Mouse (Mus musculus): Measurements from ENCODE around the gene Lrguk.
A peak's percentile ranks its signal among the peaks of the same experiment; 100 is the strongest.

Gene Lrguk

DNA sequence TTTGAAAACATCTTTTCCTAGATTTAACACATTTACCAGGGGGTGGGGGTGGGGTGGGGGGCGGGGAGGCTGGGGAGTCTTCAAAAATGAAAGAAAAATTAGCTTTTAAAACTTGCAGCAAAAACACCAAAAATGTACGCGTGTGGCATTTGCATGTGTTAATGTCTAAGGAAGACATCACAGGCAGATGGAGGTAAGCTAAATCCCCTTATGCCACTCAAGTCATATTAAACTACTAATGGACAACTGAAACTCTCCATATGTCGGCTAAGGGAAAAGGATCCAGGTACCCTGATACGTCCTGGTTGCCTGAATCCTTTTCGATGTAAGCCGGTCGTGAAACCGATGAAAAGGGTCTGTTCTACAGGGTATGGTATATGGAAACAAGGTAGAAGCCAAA lies 119.8 kb downstream of the Lrguk start:
- no peak for DNase-seq

DNA sequence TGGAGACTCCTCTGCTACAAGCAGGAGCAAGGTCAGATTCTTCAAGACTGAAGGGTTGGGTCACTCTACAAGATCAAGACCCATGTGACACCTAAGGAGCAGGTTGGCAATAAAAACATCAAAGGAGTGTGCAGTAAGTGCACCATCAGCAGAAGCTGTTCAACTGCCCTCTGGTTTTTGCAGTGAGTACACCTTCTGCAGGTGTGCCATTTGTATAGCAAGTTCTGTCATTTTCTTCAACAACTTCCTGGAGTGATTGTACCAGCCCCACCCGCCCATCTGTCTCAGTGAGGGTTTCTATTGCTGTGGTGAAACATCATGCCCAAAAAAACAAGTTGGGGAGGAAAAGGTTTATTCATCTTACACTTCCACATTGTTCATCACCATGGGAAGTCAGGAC lies 120.6 kb downstream of the Lrguk start:
- DNase-seq, result no peak

- no peak for DNase-seq
These were observed 124.1 kb downstream of the Lrguk start for GRCm38 (mm10) chr6:34153069-34154052.

- peak; percentile 69 for DNase-seq
These were observed 125.0 kb downstream of the Lrguk start for GRCm38 (mm10) chr6:34154202-34154601.

- DNase-seq, result no peak
These were observed 126.0 kb downstream of the Lrguk start for GRCm38 (mm10) chr6:34155137-34155804.

DNA sequence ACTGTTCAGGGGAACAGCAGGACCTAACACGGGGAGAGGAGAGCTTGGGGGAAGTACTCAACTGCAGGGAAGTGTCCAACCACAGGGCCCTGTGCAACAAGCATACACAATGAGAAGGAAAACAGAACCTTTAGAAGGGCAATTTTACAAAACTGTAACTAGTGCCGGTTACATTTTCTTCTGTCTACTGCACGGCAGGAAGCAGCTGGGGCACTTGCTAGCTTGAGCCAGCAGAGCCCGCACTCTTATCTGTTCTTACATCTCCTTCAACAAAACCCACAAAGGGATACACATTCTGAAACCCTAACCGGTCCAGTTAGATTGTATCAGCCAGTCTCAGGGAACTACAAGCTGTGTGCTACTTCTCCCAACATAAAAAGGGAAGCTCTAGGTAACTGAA lies 126.8 kb downstream of the Lrguk start:
- DNase-seq, result peak; percentile 29

GRCm38 (mm10) chr6:34156841-34157748 lies 127.8 kb downstream of the Lrguk start:
- no peak for DNase-seq

DNA sequence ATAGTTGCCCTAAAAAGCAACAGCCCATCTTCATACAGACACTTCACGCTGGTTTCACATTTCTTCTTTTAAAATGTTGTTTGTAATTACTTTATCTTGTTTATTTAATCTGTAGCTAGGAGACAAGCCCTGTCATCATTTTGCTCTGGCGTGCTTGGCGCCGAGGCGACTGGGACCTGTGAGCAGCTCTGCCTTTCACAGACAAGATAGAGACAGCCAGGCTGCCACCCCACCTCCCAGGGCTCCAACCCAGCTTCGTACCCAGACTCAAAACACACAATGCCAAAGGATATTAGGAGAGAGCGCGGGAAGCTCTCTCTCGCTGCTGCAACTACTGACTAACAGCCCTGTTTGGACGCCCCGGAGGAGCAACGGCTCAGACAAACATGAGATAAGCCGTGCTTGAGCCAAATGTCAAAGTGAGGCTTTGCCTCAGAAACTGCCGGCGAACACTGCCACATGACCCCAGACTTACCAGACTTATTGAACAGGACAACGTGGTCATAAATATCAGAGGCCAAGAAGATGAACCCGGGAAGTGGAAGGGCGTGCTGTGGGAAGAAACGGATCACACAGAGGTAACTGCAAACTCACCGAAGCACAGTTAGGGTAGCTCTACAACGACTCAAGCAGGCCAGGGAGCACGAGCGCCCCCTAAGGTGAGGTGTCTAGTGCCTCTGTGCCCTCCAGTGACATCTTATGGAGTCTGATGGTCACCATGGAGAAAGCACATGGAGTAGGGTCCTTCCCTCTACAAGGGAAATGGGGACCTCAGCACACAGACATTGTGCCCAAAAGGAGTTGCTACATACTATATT lies 131.0 kb downstream of the Lrguk start:
- peak; percentile 31 for DNase-seq

DNA sequence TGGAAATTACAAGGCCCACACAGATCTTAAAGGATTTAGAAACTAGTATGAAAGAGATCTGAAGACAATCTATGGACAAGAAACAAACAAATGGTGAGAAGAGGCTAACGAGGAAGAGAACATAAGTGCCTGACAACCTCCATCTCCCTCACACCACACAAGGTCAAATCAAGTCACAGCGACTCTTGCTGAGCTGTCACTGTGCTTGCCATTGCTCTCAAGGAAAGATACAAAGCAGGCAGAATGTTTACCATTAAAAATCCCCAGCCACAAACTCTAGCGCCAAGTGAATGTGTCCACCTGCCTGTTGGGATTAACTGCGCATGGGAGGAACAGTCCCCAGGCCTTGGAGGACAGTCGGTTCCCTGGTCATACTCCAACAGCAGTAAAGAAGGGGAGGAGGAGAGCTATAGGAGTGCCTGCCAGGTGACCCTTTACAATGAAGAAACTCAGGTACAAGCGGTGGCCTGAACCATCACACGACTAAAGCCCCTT lies 131.6 kb downstream of the Lrguk start:
- DNase-seq, result no peak

DNA sequence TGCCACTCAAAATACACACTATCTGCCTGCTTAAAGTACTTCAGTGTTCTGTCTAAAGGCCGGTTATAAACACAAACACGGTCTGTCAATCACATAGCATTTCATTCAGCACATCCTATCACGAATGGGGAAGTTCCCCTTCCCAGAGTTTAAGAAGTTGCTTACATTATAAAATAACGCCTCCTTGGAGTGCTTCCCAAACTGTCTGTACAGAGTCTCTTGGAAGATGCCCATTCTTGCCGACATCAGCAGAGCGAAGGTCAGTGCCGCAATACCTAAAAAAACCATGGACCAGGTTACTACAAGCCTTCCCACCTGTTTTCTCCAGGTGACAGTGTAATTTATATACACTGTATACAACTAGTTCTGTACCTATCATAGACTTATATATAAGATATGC lies 132.3 kb downstream of the Lrguk start:
- no peak for DNase-seq

GRCm38 (mm10) chr6:34162607-34163006 lies 133.4 kb downstream of the Lrguk start:
- DNase-seq, result no peak

DNA sequence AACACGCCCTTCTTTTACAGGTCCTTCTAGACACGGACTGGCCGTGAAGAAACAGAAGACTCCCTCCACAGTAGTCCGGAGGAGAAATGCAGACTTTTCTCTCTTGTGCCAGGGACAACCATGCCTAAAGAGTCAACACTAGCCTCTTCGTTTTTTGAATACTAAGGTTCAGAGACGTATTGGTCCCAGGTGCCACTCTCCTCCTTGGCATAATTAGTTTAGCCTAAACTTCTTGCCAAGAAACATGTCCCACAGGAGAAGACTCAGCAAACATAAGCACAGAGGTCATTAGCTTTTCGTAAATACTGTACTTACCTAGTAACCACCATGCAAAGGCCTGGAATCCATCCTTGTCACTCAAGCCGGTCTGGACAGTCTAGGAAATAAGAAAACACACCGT lies 133.8 kb downstream of the Lrguk start:
- no peak for DNase-seq

DNA sequence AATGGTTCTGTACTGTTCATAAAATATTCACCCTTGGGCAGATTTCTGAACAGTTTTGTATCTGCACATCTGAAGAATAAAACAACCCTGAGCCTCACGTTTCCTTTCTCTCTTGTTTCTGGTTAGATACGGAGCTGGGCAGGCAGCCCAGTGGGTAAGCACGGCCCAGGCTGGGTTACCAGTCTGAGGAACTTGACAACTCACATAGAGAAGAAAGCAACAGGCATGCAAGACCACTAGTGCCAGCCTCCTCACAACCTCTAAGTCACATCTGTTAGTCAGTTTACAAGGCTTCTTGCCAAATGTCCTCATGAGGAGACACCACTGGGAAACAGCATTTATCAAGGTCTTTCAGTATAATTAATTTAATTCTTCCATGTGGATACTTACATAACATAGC lies 139.6 kb downstream of the Lrguk start:
- DNase-seq, result no peak

GRCm38 (mm10) chr6:34170844-34171494 lies 141.7 kb downstream of the Lrguk start:
- no peak for DNase-seq

GRCm38 (mm10) chr6:34171748-34172457 lies 142.7 kb downstream of the Lrguk start:
- DNase-seq, result no peak

DNA sequence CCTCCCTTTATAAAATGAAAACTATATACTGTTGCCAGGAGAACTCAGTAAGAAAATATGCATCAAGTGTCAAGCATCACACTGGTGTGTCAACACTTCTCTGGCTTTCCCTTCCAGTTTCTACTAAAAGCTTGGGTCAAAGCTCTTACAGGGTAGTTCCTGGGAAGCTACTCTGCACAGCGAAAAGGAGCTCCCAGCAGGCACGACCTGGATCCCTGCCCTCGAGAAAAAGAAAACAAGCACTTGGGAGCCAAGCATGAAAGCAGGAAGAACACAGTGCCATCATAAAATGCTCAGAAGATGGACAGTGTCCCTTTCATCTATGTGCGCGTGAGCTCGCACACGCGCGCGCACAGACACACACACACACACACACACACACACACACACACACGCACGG lies 144.0 kb downstream of the Lrguk start:
- no peak for DNase-seq

- no peak for DNase-seq
These were observed 145.5 kb downstream of the Lrguk start for GRCm38 (mm10) chr6:34174715-34175114.

GRCm38 (mm10) chr6:34176111-34176863 lies 147.0 kb downstream of the Lrguk start:
- no peak for DNase-seq

GRCm38 (mm10) chr6:34176864-34177247 lies 147.6 kb downstream of the Lrguk start, which contains the start of gene Slc35b4:
Gene Slc35b4 (minus strand): TSS chr6:34177111.
- peak; percentile 99 for DNase-seq

DNA sequence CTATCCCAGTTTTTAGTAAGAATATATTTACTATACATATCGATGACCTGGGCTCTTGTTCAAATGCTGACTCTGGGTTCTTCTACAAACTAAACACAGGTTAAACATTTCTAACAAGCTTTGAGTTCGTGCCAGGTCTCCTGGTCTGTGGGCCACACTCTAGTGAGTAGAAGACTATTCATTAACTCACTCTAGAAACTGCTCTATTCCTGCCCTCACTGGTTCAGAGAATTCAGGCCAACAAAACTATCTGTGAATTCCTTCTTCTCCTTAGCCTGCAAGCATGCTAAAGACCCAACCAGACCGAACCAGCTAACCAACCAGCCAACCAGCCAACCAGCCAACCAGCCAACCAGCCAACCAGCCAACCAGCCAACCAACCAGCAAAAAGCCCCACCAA lies 149.8 kb downstream of the Lrguk start:
- no peak for DNase-seq
